Mouse (Mus musculus) CD4-positive, CD25-positive, alpha-beta regulatory T cell, adult 2 months (primary cell): ENCODE data around the gene 4930572O03Rik.
"Not testable (repeated sequence)": the region's sequence is repeated elsewhere in the genome, so short reads cannot be mapped to it uniquely, and the experiment has no call there.

ENCODE experiments used
- DNase-seq: peaks from one replicate; pipeline ENCODE4 v3.0.0-alpha.2; 2012; ENCODE audit warnings: low read depth, low spot score

Gene 4930572O03Rik

DNA sequence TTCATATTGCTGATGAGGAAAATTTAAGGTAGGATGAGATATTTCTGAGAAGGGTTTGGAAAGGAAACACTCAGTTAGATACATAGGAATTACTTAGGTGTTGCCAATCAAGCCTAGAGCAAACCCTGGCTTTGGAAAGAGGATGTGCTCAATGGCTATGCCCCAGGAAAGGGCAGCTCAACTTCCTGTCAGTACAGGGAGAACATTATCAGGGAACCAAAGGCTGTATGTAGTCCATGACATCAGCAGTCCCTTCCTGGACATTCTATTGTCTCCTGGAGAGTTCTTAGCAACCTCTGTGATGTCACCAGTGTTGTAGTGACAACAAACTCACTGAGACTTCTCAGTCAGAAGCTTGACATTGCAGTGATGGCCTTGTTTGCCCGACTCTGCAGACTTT is 38.1 kb downstream of the 4930572O03Rik start, which contains the start of gene Speer4d:
Gene Speer4d, plus strand, starts transcription at position 301 of the 400 bp plus-strand sequence.
- not testable (repeated sequence) for DNase-seq

DNA sequence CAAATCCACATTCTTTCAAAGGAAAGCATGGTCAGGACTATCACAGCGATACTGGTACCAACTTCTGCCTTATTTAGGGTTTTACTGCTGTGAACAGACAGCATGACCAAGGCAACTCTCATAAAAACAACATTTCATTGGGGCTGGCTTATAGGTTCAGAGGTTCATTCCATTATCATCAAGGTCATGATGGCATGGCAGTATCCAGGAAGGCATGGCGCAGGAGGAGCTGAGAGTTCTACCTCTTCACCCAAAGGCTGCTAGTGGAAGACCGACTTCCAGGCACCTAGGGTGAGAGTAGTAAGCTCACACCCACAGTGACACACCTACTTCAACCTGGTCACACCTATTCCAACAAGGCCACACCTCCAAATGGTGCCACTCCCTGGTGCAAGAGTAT is 40.7 kb downstream of the 4930572O03Rik start:
- not testable (repeated sequence) for DNase-seq

DNA sequence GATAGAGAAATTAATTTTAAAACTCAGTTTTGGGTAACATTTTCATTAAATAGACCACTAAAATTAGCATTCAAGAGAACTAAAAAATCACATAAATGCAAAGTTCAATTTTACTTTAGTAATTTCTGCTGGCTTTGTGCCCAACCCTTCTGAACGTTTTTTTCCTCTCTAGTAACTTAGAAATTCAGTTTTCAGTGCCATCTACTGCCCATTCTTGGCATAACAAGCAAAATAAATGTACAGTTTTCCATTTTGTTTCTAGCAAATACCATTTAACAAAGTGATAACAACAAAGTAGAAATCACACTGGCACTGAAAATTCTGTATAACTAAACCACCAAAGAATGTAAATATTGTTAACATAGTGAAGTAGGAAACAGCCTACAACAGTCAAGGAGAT is 46.2 kb downstream of the 4930572O03Rik start:
- DNase-seq: not testable (repeated sequence)

DNA sequence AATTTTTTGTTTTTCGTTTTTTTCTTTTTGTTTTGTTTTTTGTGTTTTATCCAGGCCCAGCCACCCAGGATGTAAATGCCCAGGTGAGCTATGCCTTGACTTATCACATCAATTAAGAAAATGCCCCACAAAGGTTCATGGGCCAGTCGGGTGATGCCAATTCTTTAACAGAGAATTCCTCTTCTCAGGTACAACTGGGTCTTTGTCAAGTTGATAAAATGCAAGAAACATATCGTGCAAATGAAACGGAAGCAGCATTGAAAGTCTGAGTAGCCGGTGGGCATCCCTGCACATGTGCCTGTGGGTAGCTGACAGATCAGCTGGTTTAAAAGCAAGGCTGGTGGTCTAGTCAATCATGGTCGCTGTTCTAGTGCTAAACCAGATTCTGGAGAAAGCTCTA is 50.2 kb downstream of the 4930572O03Rik start:
- not testable (repeated sequence) for DNase-seq

DNA sequence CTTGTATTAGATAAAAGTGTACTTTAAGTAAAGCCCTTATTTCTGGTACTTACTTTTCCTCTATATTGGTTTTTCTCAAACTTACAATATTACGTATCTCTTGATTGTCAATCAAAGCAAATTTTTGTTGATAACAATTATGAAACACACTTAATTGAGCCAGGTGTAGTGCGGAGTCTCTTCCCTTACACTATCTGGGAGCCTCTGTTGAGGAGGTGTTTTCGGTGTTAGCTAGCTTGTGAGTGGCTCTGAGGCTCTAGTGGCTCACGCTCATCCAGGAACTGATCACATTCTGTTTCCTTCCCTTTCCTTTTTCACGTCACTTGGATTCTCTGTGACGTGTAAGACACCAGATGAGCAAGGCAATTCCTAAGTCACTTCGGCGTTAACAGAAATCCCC is 53.3 kb downstream of the 4930572O03Rik start:
- not testable (repeated sequence) for DNase-seq

DNA sequence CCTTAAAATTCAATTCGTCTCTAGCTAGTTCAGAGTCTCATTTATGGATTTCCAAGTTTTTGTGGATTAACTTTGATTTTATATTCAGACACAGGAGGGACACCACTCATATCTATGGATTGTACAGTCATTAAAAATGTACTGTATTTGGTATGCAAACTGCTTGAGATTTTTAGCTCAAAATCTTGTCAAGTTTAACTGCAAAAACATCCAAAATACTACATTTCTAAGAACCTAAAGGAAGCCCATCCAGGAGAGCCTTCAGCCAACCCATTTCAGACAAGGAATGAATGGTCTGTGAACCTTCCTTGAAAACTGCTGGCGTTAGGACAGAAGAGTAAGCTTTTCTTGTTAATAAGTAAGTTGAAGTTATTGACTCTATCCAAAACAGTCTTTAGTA is 53.9 kb downstream of the 4930572O03Rik start:
- not testable (repeated sequence) for DNase-seq

DNA sequence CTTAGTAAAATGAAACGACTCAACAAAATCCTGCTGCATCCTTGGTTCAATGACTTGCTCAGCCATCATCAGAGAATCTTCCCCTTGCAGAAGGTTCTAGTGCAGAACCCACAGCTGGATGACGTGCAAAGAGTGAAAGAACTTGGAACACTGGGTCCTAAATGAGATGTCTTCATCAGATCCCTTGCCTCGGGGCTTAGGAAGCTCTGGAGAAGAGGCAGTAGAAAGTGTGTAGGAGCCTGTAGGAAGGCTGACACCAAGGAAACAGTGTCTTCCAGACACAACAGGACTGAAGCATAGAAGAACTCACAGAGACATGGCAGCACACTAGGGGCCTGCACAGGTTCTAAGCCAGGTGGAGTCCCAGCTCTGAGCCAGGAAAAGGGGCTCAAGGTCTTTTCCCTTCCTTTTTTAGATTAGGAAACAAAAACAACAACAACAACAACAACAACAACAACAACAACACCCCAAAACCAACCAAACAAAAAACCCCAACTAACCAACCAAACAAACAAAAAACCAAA is 54.4 kb downstream of the 4930572O03Rik start:
- DNase-seq: not testable (repeated sequence)
